Mouse (Mus musculus) MEL (cell line): Measurements from ENCODE around the gene Hist1h2af. TPM values are rescaled to one million over a fixed set of nuclear protein-coding genes. Genes with fewer than 3 reads are reported as not detected.
"Not testable (repeated sequence)": the region's sequence is repeated elsewhere in the genome, so short reads cannot be mapped to it uniquely, and the experiment has no call there.

ENCODE experiments used
- DNase-seq: peaks from one replicate; pipeline ENCODE4 v3.0.0; 2011; ENCODE audit warnings: low read depth, low spot score
- H3K27ac ChIP-seq: 2 replicates; pipeline ENCODE4 v1.5.1; 2012; ENCODE audit warnings: low read depth, mild to moderate bottlenecking, control low read depth, low read length, moderate library complexity; ENCODE audit not compliant: control insufficient read depth
- H3K27me3 ChIP-seq, 2 experiments: fragments of 150-350 bp in 1 of 2; sonication (generic) in 1 of 2; 2 replicates each; pipeline ENCODE4 v1.6.1; 2012; ENCODE audit warnings: low read length in 2 of 2, mild to moderate bottlenecking in 2 of 2, improper control_type of control experiment in 1 of 2, moderate library complexity in 1 of 2; ENCODE audit not compliant: insufficient read depth in 2 of 2, control insufficient read depth in 1 of 2
- H3K36me3 ChIP-seq, 2 experiments: 2 replicates each; pipeline ENCODE4 v1.6.1; 2012 to 2014; ENCODE audit warnings: low read length in 2 of 2, improper control_type of control experiment in 1 of 2, inconsistent platforms in 1 of 2, mild to moderate bottlenecking in 1 of 2; ENCODE audit not compliant: insufficient read depth in 2 of 2, control insufficient read depth in 1 of 2
- H3K4me1 ChIP-seq, 2 experiments: fragments of 150-350 bp in 1 of 2; sonication (generic) in 1 of 2; 2 replicates each; pipeline ENCODE4 v1.6.1; 2012; ENCODE audit warnings: low read length in 2 of 2, improper control_type of control experiment in 1 of 2, mild to moderate bottlenecking in 1 of 2; ENCODE audit not compliant: insufficient read depth in 2 of 2, control insufficient read depth in 1 of 2
- H3K4me3 ChIP-seq, 2 experiments: fragments of 150-350 bp in 1 of 2; sonication (generic) in 1 of 2; 2 replicates each; pipeline ENCODE4 v1.5.1; 2012; ENCODE audit warnings: low read depth in 2 of 2, low read length in 2 of 2, mild to moderate bottlenecking in 2 of 2, moderate library complexity in 2 of 2, control low read depth in 1 of 2, improper control_type of control experiment in 1 of 2; ENCODE audit not compliant: control insufficient read depth in 1 of 2, insufficient read depth in 1 of 2
- H3K79me2 ChIP-seq: 2 replicates; pipeline ENCODE4 v1.6.1; 2012; ENCODE audit warnings: mild to moderate bottlenecking, low read length, moderate library complexity; ENCODE audit not compliant: control insufficient read depth, poor library complexity, insufficient read depth
- H3K9ac ChIP-seq: 2 replicates; pipeline ENCODE4 v1.6.1; 2012; ENCODE audit warnings: low read depth, mild to moderate bottlenecking, control low read depth, low read length, moderate library complexity; ENCODE audit not compliant: control insufficient read depth, poor library complexity, severe bottlenecking
- H3K9me3 ChIP-seq: fragments of 150-350 bp; sonication (generic); replicated peaks from 2 replicates; pipeline ENCODE4 v1.6.1; 2012; ENCODE audit warnings: mild to moderate bottlenecking, low read length, improper control_type of control experiment, moderate library complexity; ENCODE audit not compliant: insufficient read depth
- EP300 ChIP-seq, 2 experiments: IDR thresholded peaks; 2 replicates each; pipeline ENCODE4 v1.6.1; 2011; ENCODE audit warnings: improper control_type of control experiment in 2 of 2, low read length in 2 of 2, low read depth in 1 of 2, mild to moderate bottlenecking in 1 of 2
- ETS1 ChIP-seq: IDR thresholded peaks from 2 replicates; pipeline ENCODE4 v1.6.1; 2012; ENCODE audit warnings: low read depth, mild to moderate bottlenecking, inconsistent platforms, low read length, improper control_type of control experiment, moderate library complexity
- HCFC1 ChIP-seq: IDR thresholded peaks from 2 replicates; pipeline ENCODE4 v1.6.1; 2012; ENCODE audit warnings: low read depth, mild to moderate bottlenecking, inconsistent platforms, low read length, improper control_type of control experiment, moderate library complexity
- MAFK ChIP-seq: IDR thresholded peaks from 2 replicates; pipeline ENCODE4 v1.6.1; 2011; ENCODE audit warnings: low read depth, mild to moderate bottlenecking, low read length, improper control_type of control experiment, borderline replicate concordance
- MAX ChIP-seq: IDR thresholded peaks from 2 replicates; pipeline ENCODE4 v1.6.1; 2011; ENCODE audit warnings: low read length, improper control_type of control experiment
- MYB ChIP-seq: IDR thresholded peaks from 2 replicates; pipeline ENCODE4 v1.6.1; 2011; ENCODE audit warnings: mild to moderate bottlenecking, low read depth, low read length, improper control_type of control experiment
- NRF1 ChIP-seq: IDR thresholded peaks from 2 replicates; pipeline ENCODE4 v1.6.1; 2014; ENCODE audit warnings: low read depth, mild to moderate bottlenecking, inconsistent platforms, low read length, improper control_type of control experiment, moderate library complexity; ENCODE audit not compliant: poor library complexity, insufficient read depth, severe bottlenecking
- SMC3 ChIP-seq: IDR thresholded peaks from 2 replicates; pipeline ENCODE4 v1.6.1; 2011; ENCODE audit warnings: low read depth, low read length, improper control_type of control experiment
- TAL1 ChIP-seq: IDR thresholded peaks from 2 replicates; pipeline ENCODE4 v1.6.1; 2012; ENCODE audit warnings: mild to moderate bottlenecking, inconsistent platforms, low read length, moderate library complexity, mixed read lengths
- TBP ChIP-seq: IDR thresholded peaks from 2 replicates; pipeline ENCODE4 v1.8.0; 2011; ENCODE audit warnings: low read depth, low read length, improper control_type of control experiment
- USF1 ChIP-seq: IDR thresholded peaks from 2 replicates; pipeline ENCODE4 v1.6.1; 2014; ENCODE audit warnings: low read depth, mild to moderate bottlenecking, inconsistent platforms, low read length, improper control_type of control experiment, moderate library complexity
- USF2 ChIP-seq, 2 experiments: IDR thresholded peaks; 2 replicates each; pipeline ENCODE4 v1.6.1; 2011 to 2012; ENCODE audit warnings: improper control_type of control experiment in 2 of 2, low read length in 2 of 2, borderline replicate concordance in 1 of 2, inconsistent platforms in 1 of 2, low read depth in 1 of 2, mild to moderate bottlenecking in 1 of 2; ENCODE audit not compliant: insufficient read depth in 1 of 2
- ZC3H11A ChIP-seq: IDR thresholded peaks from 2 replicates; pipeline ENCODE4 v1.6.1; 2012; ENCODE audit warnings: low read depth, mild to moderate bottlenecking, inconsistent platforms, low read length, improper control_type of control experiment
- ZKSCAN1 ChIP-seq: IDR thresholded peaks from 2 replicates; pipeline ENCODE4 v1.6.1; 2012; ENCODE audit warnings: low read depth, mild to moderate bottlenecking, inconsistent platforms, low read length, improper control_type of control experiment, moderate library complexity
- ZNF384 ChIP-seq: IDR thresholded peaks from 2 replicates; pipeline ENCODE4 v1.6.1; 2012; ENCODE audit warnings: low read depth, mild to moderate bottlenecking, inconsistent platforms, low read length, improper control_type of control experiment
- polyA plus RNA-seq, 2 experiments: library from polyadenylated mRNA; stranded (reverse) in 1 of 2; unstranded in 1 of 2; fragments of >175 nt in 1 of 2; fragments of >200 nt in 1 of 2; gene quantifications; 2 replicates each; pipeline versions ENCODE4 v1.2.1 to v1.2.4; 2012; ENCODE audit warnings: low replicate concordance in 2 of 2, low read depth in 1 of 2; ENCODE audit not compliant: insufficient read length in 2 of 2, insufficient read depth in 1 of 2, missing spikeins in 1 of 2
- total RNA-seq: library from RNA; depleted of rRNA; stranded (reverse); fragments of 300-350 nt; gene quantifications from 2 replicates; pipeline ENCODE4 v1.2.3, GENCODE M21; 2012

Gene Hist1h2af
- total and polyA plus RNA-seq, 3 experiments: 64.3 to 939 TPM; not detected in 1

GRCm38 (mm10) chr13:23538249-23538648 is 4.5 kb downstream of the Hist1h2af start:
- peak; percentile 58 for DNase-seq
- Histone ChIP-seq H3K27me3 (no peaks in the 10 kb centered on the region), H3K4me1 (peaks cover 2 to 4% of the 10 kb centered on the region in 2 experiments; a peak in 3 of 4 replicates), H3K9me3 (no peaks in the 10 kb centered on the region), H3K36me3 (peaks cover 0 to 20% of the 10 kb centered on the region in 2 experiments; a peak in 2 of 4 replicates), H3K27ac (no peak overlapping the region), H3K4me3 (no peak overlapping the region), H3K79me2 (peaks cover 4% of the 10 kb centered on the region; the same call in 1 of the 2 replicates), H3K9ac (no peak overlapping the region)
- TF ChIP-seq USF2 (IDR thresholded peaks at IDR 0.05; ENCODE audit: borderline replicate concordance in 1 of 2, insufficient read depth in 1 of 2, low read depth in 1 of 2, low read length in 2 of 2) (no peak), MAFK (no peak), SMC3 (no peak), ZC3H11A (no peak), TAL1 (no peak), HCFC1 (no peak), NRF1 (no peak), MYB (no peak), MAX (no peak), EP300 (IDR thresholded peaks at IDR 0.05; ENCODE audit: low read depth in 1 of 2, low read length in 2 of 2) (no peak), USF1 (no peak), ETS1 (no peak), ZKSCAN1 (no peak)

- H3K4me1 ChIP-seq, H3K9ac ChIP-seq: not testable (repeated sequence)
These were observed 6.1 kb downstream of the Hist1h2af start for GRCm38 (mm10) chr13:23539821-23540220.

GRCm38 (mm10) chr13:23541497-23541896 is 7.8 kb downstream of the Hist1h2af start:
- Histone ChIP-seq H3K9ac (peak overlapping the region; percentile 24; the same call in 1 of the 2 replicates), H3K9me3 (no peaks in the 10 kb centered on the region), H3K4me1 (peaks cover 2 to 7% of the 10 kb centered on the region in 2 experiments; a peak in 3 of 4 replicates), H3K27me3 (no peaks in the 10 kb centered on the region), H3K79me2 (no peaks in the 10 kb centered on the region), H3K36me3 (peaks cover 0 to 22% of the 10 kb centered on the region in 2 experiments; a peak in 2 of 4 replicates), H3K4me3 (peak overlapping the region in 1 of 2 experiments; percentile 51; a peak in 1 of 4 replicates), H3K27ac (no peak overlapping the region)
- DNase-seq: peak; percentile 49
- TF ChIP-seq ZNF384: no peak
- 0 out of 2 replicates have a peak, but pooled peaks have one; percentile 54 for TF ChIP-seq TBP

More at GRCm38 (mm10) chr13:23539821-23540220, 6.1 kb downstream of the Hist1h2af start:
- not testable (repeated sequence) for H3K27me3 ChIP-seq, H3K79me2 ChIP-seq, H3K9me3 ChIP-seq, H3K27ac ChIP-seq, DNase-seq, H3K4me3 ChIP-seq
- peak; percentile 70 for TF ChIP-seq TBP
- peaks cover 0 to 19% of the 10 kb centered on the region in 2 experiments; a peak in 2 of 4 replicates for H3K36me3 ChIP-seq
